Mouse (Mus musculus) liver, embryonic 16.5 days (tissue): ENCODE data around the gene Golga3. TPM values are rescaled to one million over a fixed set of nuclear protein-coding genes. Genes with fewer than 3 reads are reported as not detected.

Experiments
- ATAC-seq: fragments of 200-750 bp; cut with Nextera tagmentation; 2 replicates; pipeline ENCODE4 v1.8.0; 2017; ENCODE audit warnings: low read depth, mild to moderate bottlenecking, moderate number of reproducible peaks, moderate library complexity
- H3K27ac ChIP-seq: fragments of 300-500 bp; sonication (generic); 2 replicates; pipeline ENCODE4 v1.5.1; 2014; ENCODE audit warnings: mild to moderate bottlenecking, low read length
- H3K27me3 ChIP-seq: fragments of 300-500 bp; sonication (generic); 2 replicates; pipeline ENCODE4 v1.6.1; 2014; ENCODE audit warnings: low read depth, low read length, mixed read lengths; ENCODE audit not compliant: control insufficient read depth, insufficient read depth
- H3K36me3 ChIP-seq: fragments of 300-500 bp; sonication (generic); 2 replicates; pipeline ENCODE4 v1.6.1; 2014; ENCODE audit warnings: mild to moderate bottlenecking; ENCODE audit not compliant: control insufficient read depth, insufficient read depth
- H3K4me1 ChIP-seq: fragments of 300-500 bp; sonication (generic); 2 replicates; pipeline ENCODE4 v1.6.1; 2014; ENCODE audit warnings: low read depth, low read length, mixed read lengths; ENCODE audit not compliant: control insufficient read depth
- H3K4me2 ChIP-seq: fragments of 300-500 bp; sonication (generic); 2 replicates; pipeline ENCODE4 v1.6.1; 2014; ENCODE audit warnings: low read depth, low read length, mixed read lengths
- H3K4me3 ChIP-seq: fragments of 300-500 bp; sonication (generic); 2 replicates; pipeline ENCODE4 v1.5.1; 2014; ENCODE audit warnings: low read depth, mild to moderate bottlenecking, low read length
- H3K9ac ChIP-seq: fragments of 300-500 bp; sonication (generic); 2 replicates; pipeline ENCODE4 v1.6.1; 2014; ENCODE audit warnings: low read depth, low read length
- H3K9me3 ChIP-seq: fragments of 300-500 bp; sonication (generic); replicated peaks from 2 replicates; pipeline ENCODE4 v1.6.1; 2016; ENCODE audit warnings: low read length; ENCODE audit not compliant: control insufficient read depth
- WGBS: fragments of 180-500 bp; shearing (Covaris S2); extraction: QIAGEN DNeasy Blood & Tissue Kit; methylation state at CpG from one replicate; pipeline ENCODE4 v1.1.7; 2014; ENCODE audit not compliant: insufficient replicate concordance; 5-methylcytosine and 5-hydroxymethylcytosine counted together
- polyA plus RNA-seq: library from polyadenylated mRNA; unstranded; fragments of >200 nt; fragmentation: Nextera tagmentation; extraction: Ambion mirVana; gene quantifications from 2 replicates; pipeline ENCODE4 v1.2.1, GENCODE M21; 2015

Golga3 gene
- polyA plus RNA-seq, 1 experiment from 2014 or later = 8.2 TPM

- H3K9me3 ChIP-seq = no peaks in the 10 kb centered on the region
- H3K4me2 ChIP-seq = peak within 1 kb of the TSS; percentile 92
- H3K36me3 ChIP-seq = peaks cover 15% of the 10 kb centered on the region
- peak within 1 kb of the TSS; percentile 42; the same call in 1 of the 2 replicates for H3K27ac ChIP-seq
- peak within 1 kb of the TSS; percentile 82 for H3K9ac ChIP-seq
- no peaks in the 10 kb centered on the region for H3K27me3 ChIP-seq
- WGBS = under 1% methylated on average over 62 of the region's 66 CpGs
- peak; percentile 89 for ATAC-seq
- H3K4me1 ChIP-seq = peaks cover 15% of the 10 kb centered on the region
- H3K4me3 ChIP-seq = peak within 1 kb of the TSS; percentile 90
These were observed 92.9 kb downstream of the Golga3 start, which contains the start of gene Pgam5 for GRCm38 (mm10) chr5:110269141-110270101. Pgam5 (minus strand) TSS chr5:110269913.

GRCm38 (mm10) chr5:110270242-110270641 is 93.7 kb downstream of the Golga3 start:
- no peak overlapping the region for H3K27ac ChIP-seq
- no peak overlapping the region; the same call in 1 of the 2 replicates for H3K9ac ChIP-seq
- H3K9me3 ChIP-seq = no peaks in the 10 kb centered on the region
- no peak overlapping the region for H3K4me3 ChIP-seq
- H3K27me3 ChIP-seq = no peaks in the 10 kb centered on the region
- 87% methylated on average over 6 of the region's 6 CpGs for WGBS
- peaks cover 7% of the 10 kb centered on the region for H3K36me3 ChIP-seq
- no peak overlapping the region for H3K4me2 ChIP-seq
- H3K4me1 ChIP-seq = peaks cover 20% of the 10 kb centered on the region
- ATAC-seq = no peak

- 62% methylated on average over 4 of the region's 4 CpGs for WGBS
- ATAC-seq = peak; percentile 39; the same call in 1 of the 2 replicates
- H3K9ac ChIP-seq = no peak overlapping the region
These were observed 97.6 kb downstream of the Golga3 start for GRCm38 (mm10) chr5:110274147-110274546.

DNA sequence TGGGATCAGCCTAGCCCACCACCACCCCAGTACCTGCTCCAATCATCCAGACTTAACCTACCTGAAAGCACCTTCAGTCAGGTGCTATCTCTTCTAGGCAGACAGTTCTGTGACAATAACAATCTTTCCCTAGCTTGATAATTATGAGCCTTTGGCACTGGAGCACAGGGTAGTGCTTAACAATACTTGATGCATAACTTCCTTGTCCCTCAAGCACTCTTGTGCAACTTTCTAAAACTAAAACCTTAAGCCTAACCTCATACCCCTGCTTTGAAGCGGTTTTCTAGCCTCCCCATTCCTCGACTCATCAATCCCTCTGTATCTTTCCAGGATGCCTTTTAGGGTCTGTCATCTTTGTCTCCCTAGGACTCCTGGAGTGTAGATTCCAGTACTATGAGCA is 98.3 kb downstream of the Golga3 start:
- H3K27ac ChIP-seq = no peak overlapping the region
- no peaks in the 10 kb centered on the region for H3K27me3 ChIP-seq
- ATAC-seq = no peak
- peaks cover 12% of the 10 kb centered on the region for H3K4me1 ChIP-seq
- WGBS = 69% methylated on average over 2 of the region's 2 CpGs
- 0 out of 2 replicates have a peak, but pooled peaks cover 4% of the 10 kb centered on the region for H3K36me3 ChIP-seq
- no peak overlapping the region for H3K4me2 ChIP-seq
- no peak overlapping the region for H3K9ac ChIP-seq
- no peaks in the 10 kb centered on the region for H3K9me3 ChIP-seq
- H3K4me3 ChIP-seq = no peak overlapping the region

More at GRCm38 (mm10) chr5:110274147-110274546, 97.6 kb downstream of the Golga3 start:
- no peaks in the 10 kb centered on the region for H3K9me3 ChIP-seq
- H3K4me1 ChIP-seq = peaks cover 12% of the 10 kb centered on the region
- 0 out of 2 replicates have a peak, but pooled peaks cover 4% of the 10 kb centered on the region for H3K36me3 ChIP-seq
- no peaks in the 10 kb centered on the region for H3K27me3 ChIP-seq
- H3K4me3 ChIP-seq = no peak overlapping the region
- no peak overlapping the region for H3K4me2 ChIP-seq
- H3K27ac ChIP-seq = no peak overlapping the region

Other genes with a start within 250 kb of the Golga3 start
- gene Zfp932, start 180.2 kb upstream of the Golga3 start, polyA plus RNA-seq = 4.6 and 5.2 TPM in 2 replicates
- 1.1 TPM in 2 replicates for gene Gm17655, start 104.2 kb upstream of the Golga3 start, polyA plus RNA-seq
- 0.58 and 0.78 TPM in 2 replicates for gene Gm35315, start 82.3 kb upstream of the Golga3 start, polyA plus RNA-seq
- 0.53 and 0.64 TPM in 2 replicates for gene Plcxd1, start 76.7 kb upstream of the Golga3 start, polyA plus RNA-seq
- gene Gtpbp6, start 68.5 kb upstream of the Golga3 start, polyA plus RNA-seq = 6.7 and 6.9 TPM in 2 replicates
- gene Zfp605, start 66.6 kb upstream of the Golga3 start, polyA plus RNA-seq = 0.92 and 0.99 TPM in 2 replicates
- gene Chfr, start 40.9 kb upstream of the Golga3 start, polyA plus RNA-seq = 18.0 and 19.0 TPM in 2 replicates
- gene Ankle2, start 54.3 kb downstream of the Golga3 start, polyA plus RNA-seq = 9.9 and 12.3 TPM in 2 replicates
- 21.6 and 23.2 TPM in 2 replicates for gene Pgam5, start 93.2 kb downstream of the Golga3 start, polyA plus RNA-seq
- 52.2 and 55.6 TPM in 2 replicates for gene Pxmp2, start 109.5 kb downstream of the Golga3 start, polyA plus RNA-seq
- 15.5 and 16.5 TPM in 2 replicates for gene Pole, start 109.6 kb downstream of the Golga3 start, polyA plus RNA-seq
- gene P2rx2, start 166.5 kb downstream of the Golga3 start, polyA plus RNA-seq = not detected in 2 replicates
- not detected in 2 replicates for gene Lrcol1, start 168.0 kb downstream of the Golga3 start, polyA plus RNA-seq